Mouse (Mus musculus): ENCODE measurements around the gene Jag1.

- TF ChIP-seq CTCF (IDR thresholded peaks at IDR 0.05; ENCODE audit: low read depth, low read length) (no peak), POLR2A (IDR thresholded peaks at IDR 0.05; ENCODE audit: borderline replicate concordance, low read depth, low read length) (no peak)
Measured at GRCm38 (mm10) chr2:137116025-137116674, at the start of gene Jag1.
